Mouse (Mus musculus) CH12.LX (cell line): ENCODE data around the gene Plcb3. TPM values are rescaled to one million over a fixed set of nuclear protein-coding genes. Genes with fewer than 3 reads are reported as not detected.

Experiments
- DNase-seq: peaks from one replicate; pipeline ENCODE4 v3.0.0-alpha.2; 2013; ENCODE audit errors: extremely low read depth
- H3K27ac ChIP-seq: 2 replicates; pipeline ENCODE4 v1.5.1; 2012; ENCODE audit warnings: low read depth, mild to moderate bottlenecking, control low read depth, moderate library complexity; ENCODE audit not compliant: insufficient read depth
- H3K27me3 ChIP-seq: replicated peaks from 2 replicates; pipeline ENCODE3; 2012; ENCODE audit warnings: inconsistent platforms
- H3K36me3 ChIP-seq, 2 experiments: replicated peaks in 1 of 2; 2 replicates each; pipeline versions ENCODE3 to v1.6.1; 2012; ENCODE audit warnings: inconsistent platforms in 1 of 2, low read length in 1 of 2, mild to moderate bottlenecking in 1 of 2, mixed read lengths in 1 of 2, moderate library complexity in 1 of 2; ENCODE audit not compliant: control insufficient read depth in 1 of 2, insufficient read depth in 1 of 2
- H3K4me1 ChIP-seq, 2 experiments: 2 replicates each; pipeline ENCODE4 v1.6.1; 2012; ENCODE audit warnings: inconsistent platforms in 1 of 2, moderate library complexity in 1 of 2; ENCODE audit not compliant: insufficient read depth in 2 of 2, control insufficient read depth in 1 of 2
- H3K4me2 ChIP-seq: 2 replicates; pipeline ENCODE4 v1.6.1; 2012; ENCODE audit warnings: low read depth, mild to moderate bottlenecking, control low read depth; ENCODE audit not compliant: poor library complexity, insufficient read depth, severe bottlenecking
- H3K4me3 ChIP-seq, 3 experiments: fragments of 150-350 bp in 1 of 3; sonication (generic) in 1 of 3; replicated peaks in 1 of 3; 2 replicates each; pipeline versions ENCODE3 to v1.5.1; 2011 to 2012; ENCODE audit warnings: low read depth in 2 of 3, low read length in 2 of 3, mild to moderate bottlenecking in 2 of 3, moderate library complexity in 2 of 3, control low read depth in 1 of 3, improper control_type of control experiment in 1 of 3, inconsistent platforms in 1 of 3, mixed read lengths in 1 of 3; ENCODE audit not compliant: poor library complexity in 1 of 3
- H3K79me2 ChIP-seq: replicated peaks from 2 replicates; pipeline ENCODE4 v1.6.1; 2012; ENCODE audit warnings: mild to moderate bottlenecking, moderate library complexity; ENCODE audit not compliant: control insufficient read depth, poor library complexity, insufficient read depth, severe bottlenecking; ENCODE audit errors: extremely low read depth
- H3K9ac ChIP-seq: 2 replicates; pipeline ENCODE4 v1.6.1; 2012; ENCODE audit warnings: low read depth, mild to moderate bottlenecking, control low read depth, moderate library complexity; ENCODE audit not compliant: insufficient read depth
- H3K9me3 ChIP-seq: replicated peaks from 2 replicates; pipeline ENCODE3; 2012; ENCODE audit warnings: low read length, inconsistent platforms, mixed read lengths
- BHLHE40 ChIP-seq: IDR thresholded peaks from 2 replicates; pipeline ENCODE4 v1.6.1; 2011; ENCODE audit warnings: mild to moderate bottlenecking, low read depth, low read length, improper control_type of control experiment
- CHD2 ChIP-seq: IDR thresholded peaks from 2 replicates; pipeline ENCODE4 v1.6.1; 2011; ENCODE audit warnings: low read length, improper control_type of control experiment
- E2F4 ChIP-seq: IDR thresholded peaks from 2 replicates; pipeline ENCODE4 v1.6.1; 2011; ENCODE audit warnings: low read depth, low read length, improper control_type of control experiment; ENCODE audit not compliant: insufficient replicate concordance
- ELF1 ChIP-seq: IDR thresholded peaks from 2 replicates; pipeline ENCODE4 v1.6.1; 2014; ENCODE audit warnings: low read depth, mild to moderate bottlenecking, inconsistent platforms, low read length, improper control_type of control experiment
- EP300 ChIP-seq: IDR thresholded peaks from 2 replicates; pipeline ENCODE4 v1.6.1; 2011; ENCODE audit warnings: low read length, improper control_type of control experiment
- ETS1 ChIP-seq: conservative IDR thresholded peaks from 2 replicates; pipeline ENCODE4 v1.6.1; 2012; ENCODE audit warnings: low read depth, mild to moderate bottlenecking, inconsistent platforms, low read length, improper control_type of control experiment, moderate library complexity
- GABPA ChIP-seq: IDR thresholded peaks from 2 replicates; pipeline ENCODE4 v1.6.1; 2012; ENCODE audit warnings: low read depth, low read length, improper control_type of control experiment, inconsistent platforms; ENCODE audit not compliant: insufficient replicate concordance
- HCFC1 ChIP-seq: IDR thresholded peaks from 2 replicates; pipeline ENCODE4 v1.6.1; 2012; ENCODE audit warnings: low read depth, mild to moderate bottlenecking, inconsistent platforms, low read length, improper control_type of control experiment
- JUN ChIP-seq: IDR thresholded peaks from 2 replicates; pipeline ENCODE4 v1.6.1; 2011; ENCODE audit warnings: low read depth, mild to moderate bottlenecking, low read length, improper control_type of control experiment, moderate library complexity; ENCODE audit not compliant: insufficient read depth
- JUND ChIP-seq: conservative IDR thresholded peaks from 2 replicates; pipeline ENCODE4 v1.6.1; 2011; ENCODE audit warnings: low read depth, low read length, improper control_type of control experiment
- KAT2A ChIP-seq: IDR thresholded peaks from 2 replicates; pipeline ENCODE4 v1.6.1; 2012; ENCODE audit warnings: low read length, improper control_type of control experiment, inconsistent platforms; ENCODE audit not compliant: insufficient replicate concordance
- MAFK ChIP-seq: IDR thresholded peaks from 2 replicates; pipeline ENCODE4 v1.6.1; 2011; ENCODE audit warnings: low read length, improper control_type of control experiment; ENCODE audit not compliant: insufficient replicate concordance
- MAX ChIP-seq: IDR thresholded peaks from 2 replicates; pipeline ENCODE4 v1.6.1; 2011; ENCODE audit warnings: low read length, improper control_type of control experiment
- MEF2A ChIP-seq: IDR thresholded peaks from 2 replicates; pipeline ENCODE4 v1.6.1; 2014; ENCODE audit warnings: low read depth, mild to moderate bottlenecking, inconsistent platforms, low read length, improper control_type of control experiment, borderline replicate concordance
- MXI1 ChIP-seq: IDR thresholded peaks from 2 replicates; pipeline ENCODE4 v1.6.1; 2011; ENCODE audit warnings: mild to moderate bottlenecking, low read depth, low read length, improper control_type of control experiment
- MYC ChIP-seq: IDR thresholded peaks from 2 replicates; pipeline ENCODE4 v1.6.1; 2011; ENCODE audit warnings: low read depth, mild to moderate bottlenecking, improper control_type of control experiment, low read length
- NELFE ChIP-seq: IDR thresholded peaks from 2 replicates; pipeline ENCODE4 v1.6.1; 2011; ENCODE audit warnings: low read depth, low read length, improper control_type of control experiment
- PAX5 ChIP-seq: IDR thresholded peaks from 2 replicates; pipeline ENCODE4 v1.6.1; 2012; ENCODE audit warnings: low read length, inconsistent platforms, mixed read lengths
- POLR2A ChIP-seq: IDR thresholded peaks from 2 replicates; pipeline ENCODE4 v1.6.1; 2011; ENCODE audit warnings: low read depth, mild to moderate bottlenecking, improper control_type of control experiment, low read length
- RCOR1 ChIP-seq: conservative IDR thresholded peaks from 2 replicates; pipeline ENCODE4 v1.6.1; 2012; ENCODE audit warnings: low read depth, mild to moderate bottlenecking, inconsistent platforms, low read length, improper control_type of control experiment
- SMC3 ChIP-seq: IDR thresholded peaks from 2 replicates; pipeline ENCODE4 v1.6.1; 2011; ENCODE audit warnings: low read depth, low read length, improper control_type of control experiment
- TCF12 ChIP-seq: IDR thresholded peaks from 2 replicates; pipeline ENCODE4 v1.6.1; 2014; ENCODE audit warnings: low read depth, mild to moderate bottlenecking, inconsistent platforms, low read length, improper control_type of control experiment
- USF2 ChIP-seq: conservative IDR thresholded peaks from 2 replicates; pipeline ENCODE4 v1.6.1; 2011; ENCODE audit warnings: low read depth, low read length, improper control_type of control experiment
- ZKSCAN1 ChIP-seq: IDR thresholded peaks from 2 replicates; pipeline ENCODE4 v1.6.1; 2012; ENCODE audit warnings: low read depth, inconsistent platforms, low read length, improper control_type of control experiment, borderline replicate concordance
- ZMIZ1 ChIP-seq: IDR thresholded peaks from 2 replicates; pipeline ENCODE4 v1.6.1; 2012; ENCODE audit warnings: low read depth, mild to moderate bottlenecking, inconsistent platforms, low read length, improper control_type of control experiment
- ZNF384 ChIP-seq: IDR thresholded peaks from 2 replicates; pipeline ENCODE4 v1.6.1; 2012; ENCODE audit warnings: low read depth, low read length, improper control_type of control experiment, inconsistent platforms
- dilution Hi-C: fragments of 300-500 bp; cut with MboI; formaldehyde crosslinking; loops from 2 replicates; pipeline ENCODE4 v1.14.3; 2020; ENCODE audit warnings: low sequenced_read_pairs; ENCODE audit not compliant: extremely low pct_unique_long_range_greater_than_20kb, extremely low pct_ligation_motif_present
- in situ Hi-C: fragments of 300-500 bp; cut with MboI; formaldehyde crosslinking; loops from 3 replicates; pipeline ENCODE4 v1.14.3; 2019; ENCODE audit warnings: low sequenced_read_pairs, low pct_ligation_motif_present, low pct_unique_long_range_greater_than_20kb, mixed read lengths
- polyA plus RNA-seq: library from polyadenylated mRNA; unstranded; fragments of >175 nt; gene quantifications from 2 replicates; pipeline ENCODE4 v1.2.1, GENCODE M21; 2012; ENCODE audit warnings: low read depth; ENCODE audit not compliant: insufficient read length
- total RNA-seq, 2 experiments: library from RNA; depleted of rRNA; stranded (reverse); fragments of 300-350 nt in 1 of 2; fragments of >200 nt in 1 of 2; gene quantifications; 2 replicates each; pipeline ENCODE4 v1.2.3; 2012 to 2014

Plcb3 gene
- total and polyA plus RNA-seq, 3 experiments: 4.1 to 8.2 (median 7.5) TPM

GRCm38 (mm10) chr19:7019191-7019590 lies 42.9 kb upstream of the Plcb3 start, which contains the start of gene Fermt3 (continued):
- TF ChIP-seq HCFC1 (peak; percentile 42), TCF12 (peak; percentile 44), JUND (no peak), ETS1 (no peak; the same call in 1 of the 2 replicates), RCOR1 (no peak), SMC3 (no peak), GABPA (no peak), EP300 (no peak), ZKSCAN1 (no peak), MAFK (no peak), CHD2 (no peak), ELF1 (peak; percentile 57), MXI1 (peak; percentile 52; the same call in 1 of the 2 replicates), BHLHE40 (peak; percentile 57), NELFE (peak; percentile 39; the same call in 1 of the 2 replicates), ZMIZ1 (no peak), PAX5 (no peak), POLR2A (peak; percentile 56)

GRCm38 (mm10) chr19:7018546-7018945 lies 42.3 kb upstream of the Plcb3 start:
- no peak for DNase-seq
- Histone ChIP-seq H3K4me3 (peak overlapping the region; percentile 69 to 84 (median 76)), H3K9me3 (no peaks in the 10 kb centered on the region), H3K4me1 (peaks cover 13 to 27% of the 10 kb centered on the region in 2 experiments), H3K36me3 (peaks cover 43 to 69% of the 10 kb centered on the region in 2 experiments), H3K4me2 (peak overlapping the region; percentile 82), H3K27me3 (no peaks in the 10 kb centered on the region), H3K9ac (peak overlapping the region; percentile 65), H3K27ac (peak overlapping the region; percentile 86), H3K79me2 (peaks cover 3% of the 10 kb centered on the region; the same call in 1 of the 2 replicates)
- dilution Hi-C loops (no loop called here), in situ Hi-C loops (no loop called here)
- TF ChIP-seq MEF2A: no peak
- TF ChIP-seq MAX: no peak
- TF ChIP-seq E2F4: no peak
- no peak for TF ChIP-seq USF2
- TF ChIP-seq ZNF384: no peak
- no peak for TF ChIP-seq JUN
- no peak for TF ChIP-seq KAT2A
- TF ChIP-seq MYC: no peak
- no peak for TF ChIP-seq CHD2
